Mouse (Mus musculus) left cerebral cortex, adult 9 months (tissue): ENCODE measurements around the gene Csdc2.
"Not testable (repeated sequence)": the region's sequence is repeated elsewhere in the genome, so short reads cannot be mapped to it uniquely, and the experiment has no call there.

ENCODE experiments used
- DNase-seq, 2 experiments: peaks; one replicate each; pipeline ENCODE4 v3.0.0; 2022; ENCODE audit warnings: low spot score in 2 of 2

Csdc2 gene

GRCm38 (mm10) chr15:81936679-81937078 is at the start of gene Csdc2:
Gene Csdc2, plus strand, starts transcription at chr15:81936759.
- DNase-seq: peak in 1 of 2 experiments; percentile 68

DNA sequence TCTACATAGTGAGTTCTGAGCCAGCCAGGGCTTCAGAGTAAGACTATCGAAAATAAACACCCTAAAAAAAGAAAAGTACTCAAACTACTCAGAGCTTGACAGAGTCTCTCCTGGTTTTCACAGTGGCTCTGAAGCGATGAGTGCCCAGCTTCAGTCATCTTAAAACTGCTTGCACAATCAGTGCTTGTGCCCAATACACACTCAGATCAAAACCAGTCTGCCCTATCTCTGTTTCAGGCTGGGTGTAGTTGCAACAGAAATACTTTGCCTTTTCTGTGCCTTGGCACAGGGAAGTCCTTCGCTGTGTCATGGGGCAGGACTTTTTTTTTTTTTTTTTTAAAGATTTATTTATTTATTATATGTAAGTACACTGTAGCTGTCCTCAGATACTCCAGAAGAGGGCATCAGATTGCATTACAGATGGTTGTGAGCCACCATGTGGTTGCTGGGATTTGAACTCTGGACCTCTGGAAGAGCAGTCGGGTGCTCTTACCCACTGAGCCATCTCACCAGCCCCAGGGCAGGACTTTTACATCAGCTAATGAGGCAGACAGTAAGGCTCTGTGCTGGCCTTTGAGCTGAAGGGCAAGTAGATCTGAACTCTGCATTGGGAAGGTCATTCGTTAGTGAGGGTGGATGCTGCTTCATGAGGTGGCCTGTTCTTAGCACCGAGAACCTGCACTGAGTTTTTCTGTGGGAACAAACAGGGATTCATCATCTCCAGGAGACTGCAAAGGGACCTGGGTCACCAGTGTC is 49.6 kb upstream of the Csdc2 start:
- no peak for DNase-seq

- DNase-seq: no peak
Observed at GRCm38 (mm10) chr15:81889175-81889574, 47.4 kb upstream of the Csdc2 start.

DNA sequence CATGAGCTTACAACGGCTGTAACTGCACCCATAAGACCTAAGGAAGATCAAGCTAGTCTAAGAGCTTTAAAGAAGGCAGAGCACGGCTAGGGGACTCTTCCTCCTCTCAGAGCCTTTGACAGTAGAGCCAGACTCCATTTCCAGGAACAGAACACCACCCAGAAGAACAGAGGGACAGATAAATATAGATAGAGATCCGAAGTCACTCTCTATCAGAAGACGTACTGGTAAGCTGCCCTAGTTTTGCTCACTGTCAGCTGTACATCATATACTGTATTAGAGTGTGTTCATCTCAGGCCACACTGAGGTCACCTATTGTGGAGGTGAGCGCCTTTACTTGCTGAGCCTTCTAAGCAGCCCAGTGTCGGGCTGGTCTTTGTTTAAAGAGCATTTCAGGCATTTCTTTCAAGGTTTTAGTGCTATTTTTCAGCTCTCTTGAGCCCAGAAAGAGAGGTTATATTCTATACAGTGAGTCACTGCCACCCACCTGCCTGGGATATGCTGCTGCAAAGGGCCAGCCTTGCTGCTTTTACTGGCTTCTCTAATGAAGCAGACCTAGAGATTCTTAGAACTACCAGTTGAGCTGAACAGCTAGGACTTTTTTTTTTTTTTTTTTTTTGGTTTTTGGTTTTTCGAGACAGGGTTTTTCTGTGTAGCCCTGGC is 45.3 kb upstream of the Csdc2 start:
- DNase-seq: peak; percentile 59 to 76

GRCm38 (mm10) chr15:81891822-81892580 is 44.6 kb upstream of the Csdc2 start:
- no peak for DNase-seq

DNA sequence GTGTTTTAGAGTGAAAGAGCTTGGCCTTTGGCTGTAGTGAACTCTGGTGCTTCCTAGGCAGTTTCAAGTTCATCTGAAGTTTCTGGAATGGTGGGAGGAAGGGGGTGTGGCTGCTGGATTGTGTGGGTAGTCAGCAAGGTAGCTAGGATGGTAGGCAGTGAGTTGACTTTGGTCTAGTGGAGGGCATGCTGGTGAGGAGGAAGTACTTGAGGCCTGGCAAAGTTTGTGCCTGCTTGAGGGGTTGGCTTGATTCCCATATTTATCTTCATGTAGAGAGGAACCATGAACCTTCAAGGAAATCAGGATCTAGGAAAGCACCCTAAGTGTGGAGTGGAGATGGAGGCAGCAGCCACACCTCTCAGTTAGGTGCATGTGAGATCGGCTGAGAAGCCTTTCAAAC is 42.6 kb upstream of the Csdc2 start:
- DNase-seq: no peak

- no peak for DNase-seq
Observed at GRCm38 (mm10) chr15:81896407-81896806, 40.2 kb upstream of the Csdc2 start.

DNA sequence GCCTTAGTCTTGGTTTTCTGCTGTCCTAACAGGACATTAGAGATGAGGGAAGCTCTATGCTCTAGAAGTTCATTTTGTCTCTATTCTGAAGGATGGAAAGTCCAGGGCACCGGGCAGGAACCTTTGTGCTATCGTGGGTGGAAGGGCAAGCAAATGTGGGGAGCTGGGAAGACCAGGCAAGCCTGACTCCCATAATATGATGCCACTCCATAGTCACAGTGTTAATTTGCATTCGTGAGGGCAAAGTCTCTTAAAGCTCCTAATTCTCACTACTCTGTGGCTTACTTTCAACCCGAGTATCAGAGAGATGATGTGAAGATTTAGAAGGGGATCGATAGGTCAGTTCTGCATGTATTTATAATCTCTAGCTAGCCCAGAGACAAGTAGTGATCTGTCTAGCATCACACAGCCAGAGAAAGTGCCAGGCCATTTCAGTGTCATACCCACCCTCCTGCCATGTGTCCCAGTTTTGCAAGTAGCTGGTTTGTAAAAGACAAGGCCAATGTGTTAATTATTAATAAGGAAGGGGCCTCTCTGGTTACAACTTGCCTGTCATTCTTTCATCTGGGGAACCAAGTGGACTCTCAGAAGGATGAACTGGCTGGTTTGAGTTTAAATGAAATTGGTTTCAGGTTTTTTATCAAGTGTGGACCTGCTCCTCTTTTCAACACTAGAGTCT is 38.8 kb upstream of the Csdc2 start:
- no peak for DNase-seq

DNA sequence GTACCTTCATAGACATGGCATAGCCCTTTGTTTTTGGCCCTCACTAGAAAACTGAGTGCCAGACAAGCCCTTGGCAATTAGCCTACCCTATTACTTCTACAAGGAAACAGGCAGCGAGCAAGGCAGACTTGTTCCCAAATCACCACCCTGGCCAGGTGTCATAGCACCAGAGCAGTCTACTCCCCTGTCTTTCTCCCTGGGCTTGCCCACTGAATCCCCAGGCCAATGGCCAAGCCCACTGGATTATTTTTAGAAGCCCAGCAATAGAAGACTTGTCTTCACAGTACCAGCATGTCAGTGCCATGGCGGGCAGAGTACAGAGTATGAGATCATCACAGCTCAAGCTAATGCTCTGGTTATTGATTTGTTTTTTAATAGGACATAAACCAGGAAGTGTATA is 37.8 kb upstream of the Csdc2 start:
- no peak for DNase-seq

- DNase-seq: peak in 1 of 2 experiments; percentile 86
Observed at GRCm38 (mm10) chr15:81904939-81905338, 31.6 kb upstream of the Csdc2 start.

- no peak for DNase-seq
Observed at GRCm38 (mm10) chr15:81907953-81908352, 28.6 kb upstream of the Csdc2 start.

GRCm38 (mm10) chr15:81908767-81909166 is 27.8 kb upstream of the Csdc2 start:
- not testable (repeated sequence) for DNase-seq

GRCm38 (mm10) chr15:81912498-81912897 is 24.1 kb upstream of the Csdc2 start:
- DNase-seq: no peak

- DNase-seq: no peak
Observed at GRCm38 (mm10) chr15:81914668-81915067, 21.9 kb upstream of the Csdc2 start.

- DNase-seq: no peak
Observed at GRCm38 (mm10) chr15:81915663-81916062, 20.9 kb upstream of the Csdc2 start.

DNA sequence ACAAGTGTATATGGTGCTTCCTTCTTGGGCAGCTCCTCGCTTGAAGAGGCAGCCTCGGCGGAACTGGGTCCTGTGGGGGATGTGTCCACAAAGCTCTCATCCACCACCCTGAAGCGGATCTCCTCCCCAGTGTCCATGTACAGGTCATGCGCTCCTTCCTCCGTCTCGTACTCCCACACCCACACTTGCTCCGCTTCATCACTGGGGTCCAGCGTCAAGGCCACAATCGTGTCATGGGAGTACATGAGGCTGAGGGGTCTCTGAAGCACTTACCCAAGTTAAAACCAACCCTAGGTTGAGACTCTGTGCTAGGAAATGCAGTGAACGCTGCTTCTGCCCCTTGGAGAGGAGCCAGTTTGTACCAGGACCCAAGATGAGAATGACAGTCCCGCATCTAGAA is 19.4 kb upstream of the Csdc2 start:
- no peak for DNase-seq

DNA sequence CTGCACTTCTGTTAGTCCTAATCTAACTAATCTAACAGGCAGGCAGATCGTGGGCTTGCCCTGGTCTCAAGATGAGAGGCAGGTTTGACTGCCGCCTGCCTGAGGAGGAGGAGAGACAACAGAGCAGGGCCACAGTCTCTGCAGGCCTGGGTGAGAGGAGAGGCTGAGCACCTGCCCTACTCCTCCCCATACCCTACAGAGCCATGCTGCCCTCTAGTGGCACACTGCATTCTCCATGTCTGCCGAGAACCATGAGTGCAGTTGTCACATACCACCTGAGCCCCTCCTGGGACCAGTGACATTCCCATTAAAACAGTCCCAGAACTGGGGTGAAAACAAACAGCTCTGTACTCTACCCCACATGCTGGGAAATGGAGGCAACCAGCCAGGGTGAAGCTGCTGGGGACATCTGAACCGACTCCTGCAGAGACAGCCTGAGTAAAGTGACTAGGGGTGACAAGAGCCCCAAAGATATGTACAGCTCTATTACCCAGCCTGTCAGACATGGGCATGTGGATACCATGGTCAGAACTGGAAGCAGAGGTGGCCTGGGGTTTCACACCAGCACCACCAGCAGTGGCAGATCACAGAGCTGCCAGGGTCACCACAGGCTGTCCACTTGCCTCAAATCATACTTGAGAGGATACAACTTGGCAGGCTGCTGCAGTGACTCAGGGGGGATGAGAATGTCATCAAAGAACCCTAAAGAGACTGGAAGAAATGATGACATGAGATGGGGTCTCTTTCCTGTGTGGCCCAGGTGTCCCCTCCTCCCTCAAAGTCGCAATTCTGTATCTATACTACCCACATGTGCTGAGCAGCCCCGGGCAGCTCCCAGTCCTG is 18.7 kb upstream of the Csdc2 start:
- DNase-seq: peak in 1 of 2 experiments; percentile 74

DNA sequence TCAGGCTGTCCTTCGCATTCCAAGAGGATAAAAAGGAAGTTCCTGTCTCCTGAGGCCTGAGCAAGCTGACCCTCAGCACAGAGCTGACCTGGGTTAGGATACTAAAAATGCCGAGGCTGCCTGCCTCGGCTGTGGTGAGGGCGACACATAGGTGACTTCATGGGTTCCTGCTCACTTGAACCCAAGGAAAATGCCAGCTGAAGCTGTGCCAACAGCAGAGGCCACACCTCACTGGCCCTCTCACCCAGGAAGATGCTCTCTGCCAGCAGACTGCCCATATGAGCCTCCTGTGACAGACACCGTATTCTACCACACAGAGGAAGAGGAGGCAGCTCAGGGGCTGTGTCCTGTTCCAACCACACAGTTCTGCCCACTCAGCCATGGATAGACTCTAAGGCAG is 17.5 kb upstream of the Csdc2 start:
- DNase-seq: no peak

GRCm38 (mm10) chr15:81920546-81921217 is 15.9 kb upstream of the Csdc2 start:
- DNase-seq: no peak

- DNase-seq: no peak
Observed at GRCm38 (mm10) chr15:81921255-81921654, 15.3 kb upstream of the Csdc2 start.

DNA sequence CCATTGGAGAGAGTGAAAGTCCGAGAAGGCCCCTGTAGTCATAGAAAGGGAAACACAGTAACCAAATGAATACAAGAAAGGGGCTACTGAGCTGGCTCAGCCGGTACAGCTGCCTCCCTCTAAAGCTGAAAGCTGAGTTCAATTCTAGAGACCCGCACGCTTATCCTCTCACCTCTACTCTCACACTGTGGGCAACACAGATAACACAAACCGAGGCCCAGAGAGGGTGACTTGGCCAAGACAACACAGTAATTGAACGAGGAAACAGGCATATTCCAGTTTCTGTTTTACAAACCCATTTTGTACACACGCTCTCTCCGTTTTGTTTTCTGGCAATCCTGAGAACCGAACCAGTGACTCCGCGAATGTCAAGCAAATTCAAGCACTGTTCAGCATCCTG is 11.6 kb upstream of the Csdc2 start:
- DNase-seq: no peak
